Mouse (Mus musculus): Measurements from ENCODE around the gene Slc39a11. TPM values are rescaled to one million over a fixed set of nuclear protein-coding genes. Genes with fewer than 3 reads are reported as not detected.

Slc39a11 gene
- polyA plus RNA-seq, 1 experiment, result 44.9 TPM

GRCm38 (mm10) chr11:113197624-113198023, 452.3 kb downstream of the Slc39a11 start:
- WGBS, result 37% methylated on average over 8 of the region's 8 CpGs
- DNase-seq (ENCODE audit: low read depth, low spot score), result no peak

GRCm38 (mm10) chr11:113196234-113197007, 453.5 kb downstream of the Slc39a11 start:
- 70% methylated on average over 19 of the region's 19 CpGs for WGBS
- no peak for DNase-seq (ENCODE audit: low read depth, low spot score)

Other genes with a start within 250 kb of the Slc39a11 start
- 0.20 and 0.21 TPM in 2 replicates for gene Sstr2, start 30.7 kb downstream of the Slc39a11 start, polyA plus RNA-seq (2012; rRNA removed)
- gene Cog1, start 910 bp downstream of the Slc39a11 start, polyA plus RNA-seq (2012; rRNA removed), result 37.7 and 55.5 TPM in 2 replicates
- gene Fam104a, start 34.1 kb upstream of the Slc39a11 start, polyA plus RNA-seq (2012; rRNA removed), result 18.1 and 21.7 TPM in 2 replicates
- 5.3 and 6.7 TPM in 2 replicates for gene D11Wsu47e, start 34.3 kb upstream of the Slc39a11 start, polyA plus RNA-seq (2012; rRNA removed)
- 0.09 TPM in 1 of 2 replicates, not detected in the other for gene Cpsf4l, start 59.9 kb upstream of the Slc39a11 start, polyA plus RNA-seq (2012; rRNA removed)
- 27.6 and 38.7 TPM in 2 replicates for gene Cdc42ep4, start 101.8 kb upstream of the Slc39a11 start, polyA plus RNA-seq (2012; rRNA removed)

Data from large intestine, adult 2 months (tissue).